Mouse (Mus musculus) neural tube, embryonic 15.5 days (tissue): ENCODE data around the gene Sspo. TPM values are rescaled to one million over a fixed set of nuclear protein-coding genes. Genes with fewer than 3 reads are reported as not detected.

ENCODE experiments used
- ATAC-seq: fragments of 200-750 bp; cut with Nextera tagmentation; 2 replicates; pipeline ENCODE4 v1.8.0; 2017; ENCODE audit warnings: mild to moderate bottlenecking, moderate TSS enrichment, moderate library complexity; ENCODE audit not compliant: low FRiP score
- H3K27ac ChIP-seq: fragments of 300-500 bp; sonication (generic); replicated peaks from 2 replicates; pipeline ENCODE4 v1.5.1; 2015; ENCODE audit warnings: mild to moderate bottlenecking, inconsistent platforms
- H3K27me3 ChIP-seq: fragments of 300-500 bp; sonication (generic); replicated peaks from 2 replicates; pipeline ENCODE4 v1.6.1; 2015; ENCODE audit warnings: inconsistent platforms
- H3K36me3 ChIP-seq: fragments of 300-500 bp; sonication (generic); 2 replicates; pipeline ENCODE4 v1.6.1; 2015; ENCODE audit warnings: inconsistent platforms
- H3K4me1 ChIP-seq: fragments of 300-500 bp; sonication (generic); 2 replicates; pipeline ENCODE4 v1.6.1; 2015; ENCODE audit warnings: inconsistent platforms
- H3K4me2 ChIP-seq: fragments of 300-500 bp; sonication (generic); 2 replicates; pipeline ENCODE4 v1.6.1; 2015; ENCODE audit warnings: inconsistent platforms, mild to moderate bottlenecking, moderate library complexity
- H3K4me3 ChIP-seq: fragments of 300-500 bp; sonication (generic); replicated peaks from 2 replicates; pipeline ENCODE4 v1.5.1; 2015; ENCODE audit warnings: mild to moderate bottlenecking, inconsistent platforms
- H3K9ac ChIP-seq: fragments of 300-500 bp; sonication (generic); replicated peaks from 2 replicates; pipeline ENCODE4 v1.6.1; 2015; ENCODE audit warnings: mild to moderate bottlenecking, inconsistent platforms
- H3K9me3 ChIP-seq: fragments of 300-500 bp; sonication (generic); replicated peaks from 2 replicates; pipeline ENCODE4 v1.6.1; 2016; ENCODE audit warnings: inconsistent platforms
- WGBS: fragments of 180-500 bp; shearing (Covaris S2); methylation state at CpG from one replicate; pipeline ENCODE4 v1.1.7; 2015; ENCODE audit warnings: mixed read lengths; 5-methylcytosine and 5-hydroxymethylcytosine counted together
- polyA plus RNA-seq: library from polyadenylated mRNA; unstranded; fragments of >200 nt; fragmentation: Nextera tagmentation; extraction: Ambion mirVana; gene quantifications from 2 replicates; pipeline ENCODE4 v1.2.1, GENCODE M21; 2015

Sspo gene
- polyA plus RNA-seq, 1 experiment from 2014 or later = 0.54 TPM

DNA sequence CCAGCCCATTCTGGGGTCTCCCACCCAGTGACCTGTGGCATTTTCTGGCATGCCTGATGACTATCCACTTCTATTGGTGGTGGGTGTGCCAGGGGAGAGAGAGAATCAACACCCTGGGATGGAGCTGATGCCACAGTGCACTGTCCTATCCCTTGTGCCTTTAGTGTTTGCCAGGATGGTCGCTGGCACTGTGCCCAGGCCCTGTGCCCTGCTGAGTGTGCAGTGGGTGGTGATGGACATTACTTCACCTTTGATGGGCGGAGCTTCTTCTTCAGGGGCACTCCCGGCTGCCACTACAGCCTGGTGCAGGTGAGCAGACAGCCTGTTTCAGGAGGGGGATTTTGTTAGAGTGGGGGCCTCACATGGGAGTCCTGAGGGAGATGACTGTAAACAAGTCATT lies 4.7 kb downstream of the Sspo start:
- no peaks in the 10 kb centered on the region for H3K4me1 ChIP-seq
- ATAC-seq = no peak
- no peak overlapping the region for H3K4me2 ChIP-seq
- H3K4me3 ChIP-seq = no peak overlapping the region
- H3K9ac ChIP-seq = no peak overlapping the region
- 73% methylated on average over 3 of the region's 3 CpGs for WGBS
- H3K27ac ChIP-seq = no peak overlapping the region
- H3K9me3 ChIP-seq = no peaks in the 10 kb centered on the region
- H3K36me3 ChIP-seq = no peaks in the 10 kb centered on the region
- H3K27me3 ChIP-seq = no peaks in the 10 kb centered on the region

- WGBS = 93% methylated on average over 13 of the region's 13 CpGs
- no peak overlapping the region for H3K4me3 ChIP-seq
- no peaks in the 10 kb centered on the region for H3K27me3 ChIP-seq
- H3K9me3 ChIP-seq = no peaks in the 10 kb centered on the region
- no peak overlapping the region for H3K27ac ChIP-seq
- ATAC-seq = no peak
- no peak overlapping the region for H3K9ac ChIP-seq
- no peaks in the 10 kb centered on the region for H3K36me3 ChIP-seq
- no peaks in the 10 kb centered on the region for H3K4me1 ChIP-seq
- no peak overlapping the region for H3K4me2 ChIP-seq
These were observed 17.1 kb downstream of the Sspo start for GRCm38 (mm10) chr6:48464966-48465679.

DNA sequence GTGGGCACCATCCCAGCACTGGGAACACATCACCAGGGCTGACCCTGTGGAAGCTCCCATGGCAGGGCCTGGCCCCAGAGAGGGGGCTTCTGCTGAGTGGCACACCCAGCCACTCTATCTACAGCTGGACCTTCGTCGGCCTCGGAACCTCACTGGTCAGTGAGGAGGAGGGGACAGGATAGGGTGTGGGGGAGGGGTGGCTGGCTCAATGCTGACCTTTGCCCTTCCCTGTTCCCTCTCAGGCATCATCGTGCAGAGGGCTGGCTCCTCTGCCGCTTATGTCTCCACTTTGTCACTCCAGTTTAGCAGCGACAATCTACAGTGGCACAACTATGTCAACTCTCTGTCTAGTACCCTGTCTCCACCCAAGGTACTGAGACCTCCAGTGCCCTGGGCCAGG lies 18.7 kb downstream of the Sspo start:
- Histone ChIP-seq H3K9me3 (no peaks in the 10 kb centered on the region), H3K4me2 (no peak overlapping the region), H3K4me3 (no peak overlapping the region), H3K27ac (no peak overlapping the region), H3K27me3 (no peaks in the 10 kb centered on the region), H3K9ac (no peak overlapping the region), H3K4me1 (no peaks in the 10 kb centered on the region), H3K36me3 (no peaks in the 10 kb centered on the region)
- ATAC-seq = no peak
- WGBS = 35% methylated on average over 6 of the region's 6 CpGs

GRCm38 (mm10) chr6:48467490-48467889 lies 19.5 kb downstream of the Sspo start:
- Histone ChIP-seq H3K27me3 (no peaks in the 10 kb centered on the region), H3K9me3 (no peaks in the 10 kb centered on the region), H3K4me2 (no peak overlapping the region), H3K9ac (no peak overlapping the region), H3K4me3 (no peak overlapping the region), H3K4me1 (no peaks in the 10 kb centered on the region), H3K27ac (no peak overlapping the region), H3K36me3 (no peaks in the 10 kb centered on the region)
- ATAC-seq = no peak
- 84% methylated on average over 7 of the region's 7 CpGs for WGBS

- no peaks in the 10 kb centered on the region for H3K27me3 ChIP-seq
- no peaks in the 10 kb centered on the region for H3K36me3 ChIP-seq
- no peaks in the 10 kb centered on the region for H3K4me1 ChIP-seq
- ATAC-seq = no peak
- H3K9ac ChIP-seq = no peak overlapping the region
- H3K27ac ChIP-seq = no peak overlapping the region
- H3K9me3 ChIP-seq = no peaks in the 10 kb centered on the region
- no peak overlapping the region for H3K4me3 ChIP-seq
- WGBS = 89% methylated on average over 2 of the region's 2 CpGs
- no peak overlapping the region for H3K4me2 ChIP-seq
These were observed 22.7 kb downstream of the Sspo start for GRCm38 (mm10) chr6:48470739-48471138.

DNA sequence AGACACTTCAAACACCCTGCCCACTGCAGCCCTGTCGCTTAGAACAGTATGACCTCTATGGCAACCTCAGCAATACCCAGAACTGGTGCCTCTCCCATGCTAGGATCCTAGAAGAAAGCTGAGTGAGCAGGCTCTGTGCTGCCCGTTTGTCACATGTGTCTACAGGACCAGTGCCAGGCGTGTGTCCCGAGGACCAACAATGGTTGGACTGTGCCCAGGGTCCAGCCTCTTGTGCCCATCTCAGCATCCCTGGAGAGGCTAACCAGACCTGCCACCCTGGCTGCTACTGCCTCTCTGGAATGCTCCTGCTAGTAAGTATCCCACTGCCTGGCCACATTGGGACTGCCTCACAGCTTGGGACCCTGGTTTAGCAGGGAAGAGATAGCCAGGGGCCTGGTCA lies 30.4 kb downstream of the Sspo start:
- Histone ChIP-seq H3K9ac (no peak overlapping the region), H3K27me3 (no peaks in the 10 kb centered on the region), H3K9me3 (no peaks in the 10 kb centered on the region), H3K4me2 (no peak overlapping the region), H3K4me1 (no peaks in the 10 kb centered on the region), H3K4me3 (no peak overlapping the region), H3K27ac (no peak overlapping the region), H3K36me3 (no peaks in the 10 kb centered on the region)
- 78% methylated on average over 4 of the region's 4 CpGs for WGBS
- ATAC-seq = no peak

GRCm38 (mm10) chr6:48482501-48482900 lies 34.5 kb downstream of the Sspo start:
- Histone ChIP-seq H3K27me3 (no peaks in the 10 kb centered on the region), H3K27ac (no peak overlapping the region), H3K9me3 (no peaks in the 10 kb centered on the region), H3K4me3 (no peak overlapping the region), H3K4me2 (no peak overlapping the region), H3K9ac (no peak overlapping the region), H3K4me1 (no peaks in the 10 kb centered on the region), H3K36me3 (no peaks in the 10 kb centered on the region)
- no peak for ATAC-seq
- WGBS = 75% methylated on average over 5 of the region's 5 CpGs

- Histone ChIP-seq H3K4me3 (no peak overlapping the region), H3K4me1 (peaks cover 9% of the 10 kb centered on the region; the same call in 1 of the 2 replicates), H3K9ac (peak overlapping the region; percentile 23; the same call in 1 of the 2 replicates), H3K27me3 (no peaks in the 10 kb centered on the region), H3K36me3 (no peaks in the 10 kb centered on the region), H3K4me2 (peak overlapping the region; percentile 46), H3K9me3 (no peaks in the 10 kb centered on the region), H3K27ac (no peak overlapping the region)
- 16% methylated on average over 20 of the region's 25 CpGs for WGBS
- ATAC-seq = no peak
These were observed 40.0 kb downstream of the Sspo start for GRCm38 (mm10) chr6:48487747-48488725.

- no peak overlapping the region for H3K9ac ChIP-seq
- H3K4me2 ChIP-seq = no peak overlapping the region
- H3K36me3 ChIP-seq = no peaks in the 10 kb centered on the region
- H3K27ac ChIP-seq = no peak overlapping the region
- H3K4me1 ChIP-seq = peaks cover 9% of the 10 kb centered on the region; the same call in 1 of the 2 replicates
- H3K4me3 ChIP-seq = no peak overlapping the region
- H3K27me3 ChIP-seq = no peaks in the 10 kb centered on the region
- 76% methylated on average over 3 of the region's 3 CpGs for WGBS
- no peaks in the 10 kb centered on the region for H3K9me3 ChIP-seq
- ATAC-seq = no peak
These were observed 41.7 kb downstream of the Sspo start for GRCm38 (mm10) chr6:48489741-48490140.

DNA sequence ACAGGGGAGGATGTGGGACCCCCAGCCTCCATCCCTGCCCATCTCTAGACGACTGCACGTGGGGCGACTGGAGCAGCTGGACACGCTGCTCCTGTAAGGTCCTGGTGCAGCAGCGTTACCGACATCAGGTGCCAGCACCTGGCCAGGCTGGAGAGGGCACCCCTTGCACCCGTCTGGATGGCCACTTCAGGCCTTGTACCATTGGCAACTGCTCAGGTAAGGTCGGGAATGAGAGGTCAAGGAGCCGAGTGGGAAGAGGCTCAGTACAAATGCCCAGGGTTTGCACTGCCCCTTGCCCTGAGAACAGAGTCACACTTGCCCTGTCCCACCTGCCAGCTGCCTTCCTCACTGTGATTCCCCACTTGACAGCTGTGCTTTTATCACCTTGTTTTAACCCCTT lies 43.3 kb downstream of the Sspo start:
- no peak overlapping the region for H3K4me3 ChIP-seq
- peaks cover 9% of the 10 kb centered on the region; the same call in 1 of the 2 replicates for H3K4me1 ChIP-seq
- no peak overlapping the region for H3K27ac ChIP-seq
- no peak for ATAC-seq
- WGBS = 72% methylated on average over 9 of the region's 9 CpGs
- H3K27me3 ChIP-seq = no peaks in the 10 kb centered on the region
- no peak overlapping the region for H3K4me2 ChIP-seq
- H3K36me3 ChIP-seq = no peaks in the 10 kb centered on the region
- H3K9me3 ChIP-seq = no peaks in the 10 kb centered on the region
- no peak overlapping the region for H3K9ac ChIP-seq

- no peak for ATAC-seq
- WGBS = 10% methylated on average over 8 of the region's 8 CpGs
- no peaks in the 10 kb centered on the region for H3K27me3 ChIP-seq
- H3K9me3 ChIP-seq = no peaks in the 10 kb centered on the region
- 0 out of 2 replicates have a peak, but pooled peaks cover 3% of the 10 kb centered on the region for H3K4me1 ChIP-seq
- H3K36me3 ChIP-seq = no peaks in the 10 kb centered on the region
- no peak overlapping the region for H3K4me3 ChIP-seq
- no peak overlapping the region for H3K27ac ChIP-seq
- H3K4me2 ChIP-seq = no peak overlapping the region
- no peak overlapping the region for H3K9ac ChIP-seq
These were observed 45.2 kb downstream of the Sspo start for GRCm38 (mm10) chr6:48493136-48493730.
